Mouse (Mus musculus): Measurements from ENCODE around the gene Mcam.
"Not testable (repeated sequence)": the region's sequence is repeated elsewhere in the genome, so short reads cannot be mapped to it uniquely, and the experiment has no call there.

Mcam gene

DNA sequence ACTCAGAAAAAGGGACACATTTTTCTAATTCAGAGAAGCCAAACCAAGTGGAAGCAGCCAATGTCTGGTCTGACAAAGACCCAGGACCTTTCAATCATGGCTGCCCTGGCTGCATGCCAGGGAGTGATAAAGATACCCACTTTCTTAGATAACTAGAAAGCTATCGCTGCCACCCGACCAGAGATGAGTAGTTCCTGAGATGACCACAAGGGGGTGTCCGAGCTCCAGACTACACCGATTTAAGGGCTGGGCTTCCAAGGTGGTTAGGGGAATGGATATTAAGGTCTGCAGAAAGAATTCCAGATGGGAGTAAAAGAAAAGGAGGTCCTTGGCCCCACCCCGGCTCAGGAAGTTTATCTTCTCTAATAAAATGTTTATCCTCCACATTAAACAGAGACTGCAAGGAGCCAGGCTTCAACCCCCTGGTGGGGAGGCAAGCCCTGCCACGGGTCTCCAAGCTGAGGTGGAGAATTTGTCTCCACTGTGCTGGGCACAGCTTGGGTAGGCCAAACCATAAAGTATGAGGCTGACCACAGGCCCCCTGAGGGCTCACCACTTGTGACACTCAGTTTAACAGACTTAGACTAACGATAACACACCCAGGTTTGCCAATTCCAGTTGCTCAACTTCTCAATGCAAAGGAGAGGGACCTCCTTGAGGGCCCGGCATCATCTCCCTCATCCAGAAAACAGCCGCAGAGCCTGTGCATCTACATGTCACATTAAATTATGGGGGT lies 24.7 kb upstream of the Mcam start:
- DNase-seq (ENCODE audit: low read depth, low spot score) = peak; percentile 78

- DNase-seq (ENCODE audit: low read depth, low spot score) = not testable (repeated sequence)
Observed at GRCm38 (mm10) chr9:44111909-44112308, 22.4 kb upstream of the Mcam start.

- DNase-seq (ENCODE audit: low read depth, low spot score) = peak; percentile 99
Observed at GRCm38 (mm10) chr9:44113105-44113789, 21.0 kb upstream of the Mcam start, which contains the start of the genes Gm49380 and Rnf26. TSS of gene Gm49380 (minus strand) at chr9:44113500. TSS of gene Rnf26 (minus strand) at chr9:44113517.

GRCm38 (mm10) chr9:44114453-44114852 lies 19.8 kb upstream of the Mcam start:
- no peak for DNase-seq (ENCODE audit: low read depth, low spot score)

- no peak for DNase-seq (ENCODE audit: low read depth, low spot score)
Observed at GRCm38 (mm10) chr9:44115599-44115998, 18.7 kb upstream of the Mcam start.

GRCm38 (mm10) chr9:44116182-44116581 lies 18.1 kb upstream of the Mcam start:
- DNase-seq (ENCODE audit: low read depth, low spot score) = peak; percentile 66

- peak; percentile 64 for DNase-seq (ENCODE audit: low read depth, low spot score)
Observed at GRCm38 (mm10) chr9:44119011-44119410, 15.3 kb upstream of the Mcam start.

DNA sequence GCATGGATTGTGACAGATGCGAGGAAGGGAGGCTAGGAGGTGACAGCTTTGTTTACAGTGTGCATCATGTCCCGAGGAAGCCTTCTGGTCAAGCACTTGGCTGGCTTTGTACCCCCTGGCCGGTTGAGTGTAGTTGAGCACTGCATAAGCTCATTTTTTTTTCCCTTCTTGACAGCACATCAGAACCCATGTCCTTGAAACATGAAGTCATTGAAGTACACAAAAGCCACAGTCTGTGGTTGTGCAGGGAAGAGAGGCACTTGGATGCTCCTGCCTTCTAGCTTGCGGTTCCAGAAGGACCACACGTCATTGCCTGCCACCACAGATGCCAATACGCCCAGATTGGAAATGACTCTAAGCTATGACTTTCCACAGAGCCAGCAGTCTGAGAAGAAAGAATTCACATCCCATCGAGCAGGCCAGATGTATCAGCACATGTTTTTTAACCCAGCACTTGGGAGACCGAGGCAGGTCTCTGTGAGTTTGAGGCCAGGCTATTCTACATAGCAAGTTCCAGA lies 14.3 kb upstream of the Mcam start:
- no peak for DNase-seq (ENCODE audit: low read depth, low spot score)

- DNase-seq (ENCODE audit: low read depth, low spot score) = peak; percentile 83
Observed at GRCm38 (mm10) chr9:44124317-44124716, 10.0 kb upstream of the Mcam start.

DNA sequence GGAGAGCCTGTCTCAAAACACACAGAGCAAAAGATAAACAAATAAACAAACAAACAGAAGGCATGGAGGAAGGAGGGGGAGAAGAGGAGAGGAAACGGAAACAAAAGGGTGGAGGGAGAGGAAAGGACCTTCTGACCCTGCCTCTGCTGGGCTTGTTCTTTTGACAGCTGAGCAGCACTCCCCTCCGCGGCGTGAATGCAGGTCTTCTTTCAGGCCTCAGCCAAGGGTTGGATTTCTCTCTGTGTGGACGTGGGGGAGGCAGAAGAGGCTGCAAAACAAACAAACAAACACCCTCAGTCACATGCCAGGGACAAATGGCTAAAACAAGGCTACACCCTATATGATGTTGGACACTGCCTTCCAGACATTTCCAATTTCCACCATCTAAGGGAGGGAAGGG lies 9.2 kb upstream of the Mcam start:
- DNase-seq (ENCODE audit: low read depth, low spot score) = no peak

GRCm38 (mm10) chr9:44125546-44126428 lies 8.5 kb upstream of the Mcam start:
- DNase-seq (ENCODE audit: low read depth, low spot score) = peak; percentile 93

DNA sequence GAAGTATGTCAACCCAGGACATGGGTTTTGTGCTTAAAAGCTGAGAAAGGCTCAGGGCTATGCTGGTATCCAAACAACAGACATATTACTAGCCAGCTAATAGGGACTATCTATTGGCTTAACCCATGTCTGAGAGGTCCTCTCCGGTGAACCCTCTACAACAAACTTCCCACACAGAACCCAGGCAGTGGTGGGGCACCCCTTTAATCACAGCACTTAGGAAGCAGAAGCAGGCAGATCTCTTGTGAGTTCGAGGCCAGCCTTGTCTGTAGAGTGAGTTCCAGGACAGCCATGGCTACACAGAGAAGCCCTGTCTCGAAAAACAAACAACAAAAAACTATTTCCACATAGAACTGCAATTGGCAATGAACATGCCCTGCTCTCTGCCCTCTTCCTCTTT lies 7.5 kb upstream of the Mcam start:
- DNase-seq (ENCODE audit: low read depth, low spot score) = no peak

DNA sequence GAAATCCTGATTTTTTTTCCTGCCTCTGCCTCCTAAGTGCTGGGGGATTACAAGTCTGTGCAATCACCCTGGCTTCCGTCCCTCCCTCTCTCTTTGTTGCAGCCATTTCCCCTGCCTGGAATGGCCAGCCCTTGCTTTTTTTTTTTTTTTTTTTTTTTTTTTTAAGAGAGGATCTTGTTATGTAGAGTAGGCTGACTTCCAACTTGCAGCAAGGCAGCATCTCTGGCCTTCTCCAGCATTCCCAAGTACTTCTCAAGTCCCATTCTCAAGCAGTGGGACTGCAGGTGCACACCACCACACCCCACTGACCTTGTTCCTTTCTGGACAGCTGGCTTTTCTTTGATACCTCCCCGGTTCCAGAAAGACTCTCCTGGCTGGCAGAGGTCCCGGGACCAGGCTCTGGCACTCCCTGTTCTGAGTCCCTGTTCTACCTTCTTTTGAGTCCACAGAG lies 6.9 kb upstream of the Mcam start:
- peak; percentile 92 for DNase-seq (ENCODE audit: low read depth, low spot score)

GRCm38 (mm10) chr9:44129633-44130032 lies 4.6 kb upstream of the Mcam start:
- peak; percentile 59 for DNase-seq (ENCODE audit: low read depth, low spot score)

- peak; percentile 88 for DNase-seq (ENCODE audit: low read depth, low spot score)
Observed at GRCm38 (mm10) chr9:44130034-44130433, 4.2 kb upstream of the Mcam start.

GRCm38 (mm10) chr9:44130581-44131275 lies 3.5 kb upstream of the Mcam start:
- peak; percentile 83 for DNase-seq (ENCODE audit: low read depth, low spot score)

DNA sequence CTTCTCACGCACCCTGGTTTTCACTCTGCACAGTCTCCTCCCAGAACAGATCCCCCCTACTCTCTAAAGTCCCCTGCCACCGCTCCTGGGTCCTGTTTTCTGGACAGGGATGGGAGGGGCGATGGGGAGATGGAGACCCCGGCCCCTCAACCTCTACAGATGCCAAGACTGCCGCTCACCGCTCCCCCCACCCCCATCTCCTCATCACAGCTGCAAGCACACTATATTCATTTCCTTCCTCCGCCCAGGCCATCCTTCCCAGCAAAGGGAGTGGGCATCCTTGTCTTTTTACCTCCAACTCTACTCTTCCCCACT lies 3.0 kb upstream of the Mcam start:
- DNase-seq (ENCODE audit: low read depth, low spot score) = no peak

GRCm38 (mm10) chr9:44132200-44132599 lies 2.1 kb upstream of the Mcam start:
- DNase-seq (ENCODE audit: low read depth, low spot score) = no peak

DNA sequence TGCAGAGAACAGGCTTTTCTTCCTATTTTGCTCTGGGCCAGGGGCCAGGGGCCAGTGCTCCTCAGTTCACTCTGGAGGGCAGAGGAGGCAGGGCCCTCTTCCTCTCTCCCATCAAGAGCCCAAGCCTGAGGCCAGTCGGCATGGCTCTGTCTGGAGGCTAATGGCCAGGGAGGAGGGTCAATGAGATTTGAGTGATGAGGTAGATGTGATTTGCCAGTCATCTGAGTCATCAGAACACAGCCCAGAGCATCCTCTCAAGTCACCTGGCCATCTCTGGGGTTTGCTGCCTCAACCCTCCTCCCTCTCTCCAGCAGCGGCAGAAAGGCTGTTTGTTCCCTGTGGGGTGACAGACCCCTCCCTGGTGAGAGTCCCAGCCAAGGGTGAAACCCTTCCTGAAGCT lies 982 bp upstream of the Mcam start:
- DNase-seq (ENCODE audit: low read depth, low spot score) = no peak

DNA sequence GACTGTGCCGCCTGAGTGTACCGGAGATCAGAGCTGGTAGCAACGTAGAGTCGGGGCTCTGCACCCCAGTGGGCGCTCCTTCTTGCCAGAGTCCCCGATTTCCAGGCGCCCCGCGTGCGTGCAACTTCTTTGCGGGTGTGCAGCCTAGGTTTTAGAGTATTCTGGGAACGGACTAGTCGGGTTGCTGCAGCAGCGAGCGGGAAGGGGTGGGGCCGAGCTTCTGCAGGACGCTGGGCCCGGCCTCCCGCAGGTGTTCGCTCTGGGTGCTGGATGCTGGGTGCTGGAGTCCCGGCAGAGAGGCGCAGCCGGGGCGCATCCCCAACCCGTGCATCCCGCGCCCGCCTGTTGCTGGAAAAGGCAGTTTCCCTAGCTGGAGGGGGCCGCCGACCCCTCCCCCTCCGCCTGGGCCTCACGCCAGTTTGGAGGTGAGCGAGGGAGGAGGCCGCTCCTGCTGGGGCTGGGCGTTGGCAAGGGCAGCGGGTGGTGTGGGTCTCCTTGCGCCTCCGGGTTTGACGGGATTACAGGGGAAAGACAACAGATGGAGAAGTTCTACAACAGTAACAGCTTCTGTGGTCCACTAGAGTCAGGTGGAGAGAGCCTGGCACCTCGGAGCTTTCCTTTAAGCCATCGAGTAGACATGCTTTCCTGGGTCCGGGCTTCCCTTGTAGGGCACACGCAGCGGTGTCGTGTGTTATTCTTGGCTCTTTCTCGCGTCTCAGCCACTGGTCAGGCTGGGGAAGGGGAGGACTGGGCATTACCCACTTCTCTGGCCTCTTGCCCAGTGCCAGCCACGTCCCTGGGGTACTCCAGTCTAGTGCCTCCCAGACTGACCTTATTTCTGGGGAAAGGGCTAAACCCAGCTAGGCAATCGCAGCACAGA lies 822 bp downstream of the Mcam start:
- peak; percentile 38 for DNase-seq (ENCODE audit: low read depth, low spot score)

All from R1 (cell line).